Mouse (Mus musculus): ENCODE data around the gene Rasl11b. TPM values are rescaled to one million over a fixed set of nuclear protein-coding genes. Genes with fewer than 3 reads are reported as not detected.

The Rasl11b gene
- polyA plus RNA-seq, 1 experiment, result 119 TPM

DNA sequence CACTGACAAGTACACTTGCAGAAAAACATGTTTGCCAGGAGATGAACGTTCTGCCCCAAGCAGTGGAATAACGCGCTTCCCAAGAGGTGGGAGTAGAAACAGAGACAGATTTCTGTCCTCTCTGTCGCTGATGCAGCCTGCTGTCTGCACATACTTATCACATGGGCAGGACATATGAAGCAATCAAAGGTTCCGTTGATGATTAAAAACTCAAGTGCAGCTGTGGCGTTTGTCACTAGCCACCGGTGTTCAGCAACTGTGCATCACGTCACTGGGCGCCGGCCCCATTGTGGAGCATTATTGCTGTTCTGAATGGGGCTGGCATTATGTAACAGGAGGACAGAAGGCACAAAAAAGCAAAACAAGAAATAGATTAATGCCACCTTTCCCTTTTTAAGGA is 12.0 kb upstream of the Rasl11b start:
- no peak overlapping the region for H3K27ac ChIP-seq (ENCODE audit: insufficient read depth, low read length)
- no peak overlapping the region for H3K4me3 ChIP-seq (ENCODE audit: insufficient read depth, low read length)
- H3K4me1 ChIP-seq (ENCODE audit: control insufficient read depth, insufficient read depth, low read length), result no peaks in the 10 kb centered on the region
- TF ChIP-seq CTCF (IDR thresholded peaks at IDR 0.05; ENCODE audit: extremely low read depth, insufficient read depth, low read length), result no peak
- TF ChIP-seq POLR2A (IDR thresholded peaks at IDR 0.05; ENCODE audit: extremely low read depth, insufficient read depth, low read length), result no peak

DNA sequence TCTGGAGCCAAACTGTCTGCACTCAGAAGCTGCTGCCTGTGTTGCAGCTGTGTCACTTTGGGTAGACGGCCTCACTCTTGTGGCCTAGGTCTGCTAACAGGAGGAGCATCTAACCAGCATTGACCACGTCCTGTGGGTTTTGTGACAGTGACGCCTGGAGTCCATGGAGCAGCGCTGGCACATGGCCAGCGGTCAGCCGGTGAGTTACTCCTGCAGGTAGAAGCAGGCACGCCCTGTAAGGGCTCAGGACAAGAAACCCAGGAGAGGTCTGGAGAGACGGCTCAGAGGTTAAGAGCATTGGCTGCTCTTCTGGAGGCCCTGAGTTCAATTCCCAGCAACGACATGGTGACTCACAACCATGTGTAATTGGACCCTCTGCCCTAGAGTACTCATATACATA is 10.5 kb upstream of the Rasl11b start:
- no peak overlapping the region for H3K27ac ChIP-seq (ENCODE audit: insufficient read depth, low read length)
- TF ChIP-seq POLR2A (IDR thresholded peaks at IDR 0.05; ENCODE audit: extremely low read depth, insufficient read depth, low read length) (no peak), CTCF (IDR thresholded peaks at IDR 0.05; ENCODE audit: extremely low read depth, insufficient read depth, low read length) (no peak)
- no peak overlapping the region for H3K4me3 ChIP-seq (ENCODE audit: insufficient read depth, low read length)
- peaks cover 6% of the 10 kb centered on the region; the same call in 1 of the 2 replicates for H3K4me1 ChIP-seq (ENCODE audit: control insufficient read depth, insufficient read depth, low read length)

DNA sequence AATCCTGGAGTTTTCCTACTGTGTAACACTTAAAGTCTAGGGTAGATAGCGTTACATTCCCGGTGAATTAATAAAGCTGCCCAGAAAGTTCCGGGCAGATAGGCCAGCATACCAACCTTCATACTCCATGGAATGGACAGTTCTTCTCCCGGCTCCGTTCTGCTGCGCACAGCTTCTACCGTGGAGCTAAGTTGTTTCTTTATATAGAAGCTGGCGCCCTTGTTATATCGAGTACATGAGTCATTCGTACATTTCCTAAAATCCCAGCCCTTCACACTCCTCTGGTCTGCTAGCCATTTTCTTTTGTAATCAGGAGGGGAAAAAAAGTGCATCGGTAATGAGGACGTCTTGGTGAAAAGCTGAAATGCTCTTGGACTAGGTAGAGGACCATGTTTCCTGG is 7.0 kb upstream of the Rasl11b start:
- H3K4me1 ChIP-seq (ENCODE audit: control insufficient read depth, insufficient read depth, low read length), result peaks cover 8% of the 10 kb centered on the region; the same call in 1 of the 2 replicates
- H3K27ac ChIP-seq (ENCODE audit: insufficient read depth, low read length), result 0 out of 2 replicates have a peak overlapping the region, but pooled peaks have one; percentile 38
- no peak overlapping the region for H3K4me3 ChIP-seq (ENCODE audit: insufficient read depth, low read length)
- TF ChIP-seq CTCF (IDR thresholded peaks at IDR 0.05; ENCODE audit: extremely low read depth, insufficient read depth, low read length) (no peak), POLR2A (IDR thresholded peaks at IDR 0.05; ENCODE audit: extremely low read depth, insufficient read depth, low read length) (no peak)

DNA sequence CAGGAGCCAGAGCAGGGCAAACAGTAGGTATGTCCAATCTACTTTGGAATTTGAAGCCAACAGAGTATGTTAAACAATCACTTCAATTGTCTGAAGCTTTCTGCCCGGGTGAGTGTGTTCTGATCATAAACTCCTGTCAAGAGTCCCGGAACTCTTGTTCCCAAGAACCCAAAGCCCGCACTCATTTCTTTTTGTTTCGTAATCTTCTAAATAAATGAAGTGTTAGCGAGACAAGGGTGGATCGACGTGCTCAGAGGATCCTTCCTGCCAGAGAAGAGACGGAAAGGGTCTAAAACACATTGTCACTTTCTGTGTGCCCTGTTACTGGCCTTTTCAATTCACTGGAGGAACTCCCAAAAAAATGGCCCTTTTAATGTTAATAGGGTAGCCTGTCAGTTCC is 6.2 kb upstream of the Rasl11b start:
- Histone ChIP-seq H3K4me1 (ENCODE audit: control insufficient read depth, insufficient read depth, low read length) (peaks cover 9% of the 10 kb centered on the region; the same call in 1 of the 2 replicates), H3K4me3 (ENCODE audit: insufficient read depth, low read length) (no peak overlapping the region), H3K27ac (ENCODE audit: insufficient read depth, low read length) (peak overlapping the region; percentile 68; the same call in 1 of the 2 replicates)
- TF ChIP-seq CTCF (IDR thresholded peaks at IDR 0.05; ENCODE audit: extremely low read depth, insufficient read depth, low read length) (no peak), POLR2A (IDR thresholded peaks at IDR 0.05; ENCODE audit: extremely low read depth, insufficient read depth, low read length) (no peak)

DNA sequence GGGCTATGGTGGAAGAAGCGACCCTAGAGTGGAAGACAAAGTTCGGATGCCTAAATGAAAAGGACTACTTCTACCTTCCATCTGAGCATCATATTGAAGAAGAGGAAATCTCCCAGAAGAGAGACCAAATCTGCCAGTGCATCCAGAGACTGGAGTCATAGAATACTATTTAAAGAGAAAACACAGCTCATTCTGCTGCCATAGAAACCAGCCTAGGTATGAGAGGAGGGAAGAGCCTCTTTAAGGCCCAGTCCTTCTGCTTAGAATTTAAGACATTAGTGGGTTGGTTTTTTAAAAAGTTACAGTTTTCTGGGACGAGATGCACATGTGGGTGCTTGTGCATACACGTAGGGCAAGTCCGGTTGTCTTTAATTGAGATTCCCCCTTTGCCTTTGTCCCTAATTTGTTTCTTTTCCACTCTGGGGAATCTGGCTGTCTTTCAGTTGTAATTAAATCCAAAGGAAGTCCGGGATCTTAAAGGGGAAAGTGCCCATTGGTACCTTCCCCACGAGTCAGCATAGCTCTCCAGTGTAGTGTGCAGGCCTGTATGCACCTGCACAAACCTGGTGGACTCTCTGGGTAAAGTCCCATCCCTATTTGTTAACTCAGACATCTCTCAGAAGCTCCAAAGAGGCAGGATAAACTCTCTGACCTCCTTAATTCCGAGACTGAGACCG is 5.5 kb upstream of the Rasl11b start:
- TF ChIP-seq POLR2A (IDR thresholded peaks at IDR 0.05; ENCODE audit: extremely low read depth, insufficient read depth, low read length) (0 out of 2 replicates have a peak, but pooled peaks have one; percentile 4), CTCF (IDR thresholded peaks at IDR 0.05; ENCODE audit: extremely low read depth, insufficient read depth, low read length) (no peak)
- Histone ChIP-seq H3K27ac (ENCODE audit: insufficient read depth, low read length) (peak overlapping the region; percentile 71), H3K4me3 (ENCODE audit: insufficient read depth, low read length) (0 out of 2 replicates have a peak overlapping the region, but pooled peaks have one; percentile 2), H3K4me1 (ENCODE audit: control insufficient read depth, insufficient read depth, low read length) (peaks cover 9% of the 10 kb centered on the region; the same call in 1 of the 2 replicates)

DNA sequence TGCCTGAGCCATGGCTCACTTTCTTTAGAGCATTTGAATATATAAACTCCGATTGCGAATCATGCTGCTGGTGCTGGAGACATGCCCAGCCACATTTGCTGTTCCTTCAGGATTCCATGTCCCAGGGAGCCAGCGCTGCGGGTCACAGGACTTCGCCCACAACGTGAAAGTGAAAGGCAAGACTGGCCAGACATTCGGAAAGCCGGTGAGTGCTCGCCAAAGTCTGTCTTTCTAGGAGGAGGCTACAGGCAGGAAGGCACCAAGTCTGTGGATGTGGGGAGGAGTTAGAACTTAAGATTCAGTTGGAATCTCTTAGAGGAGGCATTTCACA is 5.0 kb upstream of the Rasl11b start:
- Histone ChIP-seq H3K4me3 (ENCODE audit: insufficient read depth, low read length) (0 out of 2 replicates have a peak overlapping the region, but pooled peaks have one; percentile 2), H3K4me1 (ENCODE audit: control insufficient read depth, insufficient read depth, low read length) (peaks cover 9% of the 10 kb centered on the region; the same call in 1 of the 2 replicates), H3K27ac (ENCODE audit: insufficient read depth, low read length) (peak overlapping the region; percentile 71)
- TF ChIP-seq CTCF (IDR thresholded peaks at IDR 0.05; ENCODE audit: extremely low read depth, insufficient read depth, low read length), result no peak
- TF ChIP-seq POLR2A (IDR thresholded peaks at IDR 0.05; ENCODE audit: extremely low read depth, insufficient read depth, low read length), result no peak

DNA sequence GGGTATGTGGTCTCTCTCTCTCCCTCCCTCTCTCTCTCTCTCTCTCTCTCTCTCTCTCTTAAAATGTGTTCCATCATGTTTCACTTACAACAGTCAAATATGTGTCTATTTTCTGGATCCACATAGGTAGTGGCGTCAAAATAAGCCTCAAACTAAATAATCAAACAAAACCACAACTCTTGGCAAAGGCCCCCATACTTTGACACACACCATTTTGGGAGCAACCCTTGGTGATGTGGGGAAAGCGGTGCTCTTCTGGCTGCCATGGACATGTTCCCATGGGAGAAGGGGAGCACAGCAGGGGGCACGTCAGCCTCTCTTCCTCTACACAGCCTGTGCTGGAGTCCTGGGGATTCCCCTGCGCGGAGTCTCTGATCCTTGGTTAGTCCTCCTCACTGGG is 4.2 kb upstream of the Rasl11b start:
- TF ChIP-seq CTCF (IDR thresholded peaks at IDR 0.05; ENCODE audit: extremely low read depth, insufficient read depth, low read length), result no peak
- TF ChIP-seq POLR2A (IDR thresholded peaks at IDR 0.05; ENCODE audit: extremely low read depth, insufficient read depth, low read length), result no peak
- Histone ChIP-seq H3K4me3 (ENCODE audit: insufficient read depth, low read length) (no peak overlapping the region), H3K27ac (ENCODE audit: insufficient read depth, low read length) (no peak overlapping the region), H3K4me1 (ENCODE audit: control insufficient read depth, insufficient read depth, low read length) (peaks cover 9% of the 10 kb centered on the region; the same call in 1 of the 2 replicates)

DNA sequence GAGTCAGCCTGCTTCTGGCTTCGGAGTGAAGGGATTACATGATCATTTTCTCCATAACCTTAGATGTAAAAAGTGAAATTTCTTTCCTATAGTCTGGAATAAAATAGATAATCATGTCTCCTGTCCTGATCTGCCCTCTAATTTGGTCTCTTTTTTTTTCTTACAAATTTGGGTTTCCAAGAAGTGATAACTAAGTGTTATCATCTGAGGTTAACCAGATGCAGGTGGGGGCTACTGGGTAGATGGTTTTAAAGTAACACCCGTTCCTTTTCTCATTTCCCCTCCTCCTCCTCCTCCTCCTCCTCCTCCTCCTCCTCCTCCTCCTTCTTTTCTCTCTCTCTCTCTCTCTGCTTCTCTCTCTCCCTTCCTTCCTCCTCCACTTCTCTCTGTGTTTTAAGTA is 2.1 kb upstream of the Rasl11b start:
- H3K4me1 ChIP-seq (ENCODE audit: control insufficient read depth, insufficient read depth, low read length), result peaks cover 9% of the 10 kb centered on the region; the same call in 1 of the 2 replicates
- no peak overlapping the region for H3K27ac ChIP-seq (ENCODE audit: insufficient read depth, low read length)
- no peak for TF ChIP-seq CTCF (IDR thresholded peaks at IDR 0.05; ENCODE audit: extremely low read depth, insufficient read depth, low read length)
- TF ChIP-seq POLR2A (IDR thresholded peaks at IDR 0.05; ENCODE audit: extremely low read depth, insufficient read depth, low read length), result no peak
- no peak overlapping the region for H3K4me3 ChIP-seq (ENCODE audit: insufficient read depth, low read length)

DNA sequence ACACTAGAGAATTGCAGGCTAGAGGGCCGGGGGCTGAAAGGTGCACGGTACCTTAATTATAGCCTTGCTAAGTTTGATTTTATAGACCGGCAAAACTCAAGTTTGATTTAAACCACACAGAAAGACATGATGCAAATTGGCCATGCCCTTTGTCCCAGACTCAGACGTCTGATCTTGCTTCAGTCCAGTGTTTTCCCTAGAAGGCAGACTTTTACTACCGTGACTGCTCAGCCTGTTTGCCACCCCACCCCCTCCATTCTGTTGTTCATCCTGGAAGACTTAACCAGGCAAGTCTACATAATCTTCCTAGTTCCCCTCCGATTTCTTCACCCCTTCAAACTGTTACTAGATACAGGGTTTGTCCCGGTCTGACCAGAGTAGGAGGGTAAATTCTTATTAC is 1.5 kb upstream of the Rasl11b start:
- TF ChIP-seq POLR2A (IDR thresholded peaks at IDR 0.05; ENCODE audit: extremely low read depth, insufficient read depth, low read length) (no peak), CTCF (IDR thresholded peaks at IDR 0.05; ENCODE audit: extremely low read depth, insufficient read depth, low read length) (no peak)
- H3K4me1 ChIP-seq (ENCODE audit: control insufficient read depth, insufficient read depth, low read length), result peaks cover 8% of the 10 kb centered on the region; the same call in 1 of the 2 replicates

More for the DNA sequence above, 1.5 kb upstream of the Rasl11b start:
- no peak overlapping the region for H3K27ac ChIP-seq (ENCODE audit: insufficient read depth, low read length)
- H3K4me3 ChIP-seq (ENCODE audit: insufficient read depth, low read length), result no peak overlapping the region

Measured in cortical plate, adult 2 months (tissue).